Mouse (Mus musculus): ENCODE measurements at regions not wholly inside any gene's neighbourhood (a gene's known extent, or its start where the extent isn't known, plus 50 kb on each side); places are given as distances from the start of the nearest gene placed in this dataset.

- intact Hi-C loops (cut with DNase I), result no loop called here
Observed at GRCm38 (mm10) chr1:128746461-128747009, 154.4 kb upstream of the Cxcr4 start.

- intact Hi-C loops (cut with DNase I), result no loop called here
Observed at GRCm38 (mm10) chr1:128740616-128741015, 148.5 kb upstream of the Cxcr4 start.

GRCm38 (mm10) chr1:128738152-128738551 is 146.1 kb upstream of the Cxcr4 start:
- intact Hi-C loops (cut with DNase I), result no loop called here

- intact Hi-C loops (cut with DNase I), result no loop called here
Observed at GRCm38 (mm10) chr1:128734857-128735256, 142.8 kb upstream of the Cxcr4 start.

GRCm38 (mm10) chr1:128731445-128731844 is 139.4 kb upstream of the Cxcr4 start:
- intact Hi-C loops (cut with DNase I), result no loop called here

- intact Hi-C loops (cut with DNase I), result no loop called here
Observed at GRCm38 (mm10) chr1:128724433-128725091, 132.5 kb upstream of the Cxcr4 start.

GRCm38 (mm10) chr1:128723843-128724242 is 131.8 kb upstream of the Cxcr4 start:
- intact Hi-C loops (cut with DNase I), result no loop called here

GRCm38 (mm10) chr1:128722061-128722471 is 130.0 kb upstream of the Cxcr4 start:
- intact Hi-C loops (cut with DNase I), result no loop called here

- intact Hi-C loops (cut with DNase I), result no loop called here
Observed at GRCm38 (mm10) chr1:128714843-128715242, 122.8 kb upstream of the Cxcr4 start.

- intact Hi-C loops (cut with DNase I), result no loop called here
Observed at GRCm38 (mm10) chr1:128712876-128713275, 120.8 kb upstream of the Cxcr4 start.

- intact Hi-C loops (cut with DNase I), result no loop called here
Observed at GRCm38 (mm10) chr1:128711121-128711520, 119.0 kb upstream of the Cxcr4 start.

- intact Hi-C loops (cut with DNase I), result no loop called here
Observed at GRCm38 (mm10) chr1:128707747-128708146, 115.7 kb upstream of the Cxcr4 start.

GRCm38 (mm10) chr1:128706167-128706566 is 114.1 kb upstream of the Cxcr4 start:
- intact Hi-C loops (cut with DNase I), result no loop called here

- intact Hi-C loops (cut with DNase I), result no loop called here
Observed at GRCm38 (mm10) chr1:128705071-128705503, 113.0 kb upstream of the Cxcr4 start.

GRCm38 (mm10) chr1:128701326-128701725 is 109.2 kb upstream of the Cxcr4 start:
- intact Hi-C loops (cut with DNase I), result no loop called here

GRCm38 (mm10) chr1:128697962-128698361 is 105.9 kb upstream of the Cxcr4 start:
- intact Hi-C loops (cut with DNase I), result no loop called here

GRCm38 (mm10) chr1:128695936-128696335 is 103.8 kb upstream of the Cxcr4 start:
- intact Hi-C loops (cut with DNase I), result no loop called here

GRCm38 (mm10) chr1:128692799-128693198 is 100.7 kb upstream of the Cxcr4 start:
- intact Hi-C loops (cut with DNase I), result no loop called here

- intact Hi-C loops (cut with DNase I), result no loop called here
Observed at GRCm38 (mm10) chr1:128692313-128692712, 100.2 kb upstream of the Cxcr4 start.

- intact Hi-C loops (cut with DNase I), result no loop called here
Observed at GRCm38 (mm10) chr1:128687236-128687927, 95.3 kb upstream of the Cxcr4 start.

- intact Hi-C loops (cut with DNase I), result no loop called here
Observed at GRCm38 (mm10) chr1:128685467-128686137, 93.5 kb upstream of the Cxcr4 start.

GRCm38 (mm10) chr1:128682942-128683341 is 90.8 kb upstream of the Cxcr4 start:
- intact Hi-C loops (cut with DNase I), result loop anchor here (5.0 kb wide), 1 partner anchor 91 kb away; the partner anchor contains the start of gene Cxcr4
